Mouse (Mus musculus): ENCODE results near the gene Cdc42.

DNA sequence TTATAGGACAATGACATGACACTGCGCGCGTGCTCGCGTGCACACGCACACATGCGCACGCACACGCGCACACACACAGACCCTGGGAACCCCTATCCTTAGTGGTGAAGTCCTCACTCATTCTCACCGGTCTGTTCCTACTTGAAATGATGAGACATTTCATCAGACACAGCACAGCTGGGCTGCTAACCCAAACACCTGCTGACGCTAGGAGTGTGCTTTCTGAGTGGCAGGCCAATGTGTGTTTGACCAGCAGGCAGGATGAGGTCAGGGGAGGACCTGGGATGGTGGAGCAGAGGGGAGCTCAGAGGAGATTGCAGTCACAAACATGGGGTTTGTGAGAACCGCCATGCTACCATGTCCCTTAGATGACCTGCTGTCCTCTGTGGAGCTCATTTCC is 57.3 kb downstream of the Cdc42 start:
- TF ChIP-seq CTCF (IDR thresholded peaks at IDR 0.05; ENCODE audit: borderline replicate concordance, insufficient read depth, low read depth, low read length) (no peak), POLR2A (IDR thresholded peaks at IDR 0.05; ENCODE audit: borderline replicate concordance, insufficient read depth, low read length) (no peak)
